Mouse (Mus musculus) liver, adult 2 months (tissue): ENCODE results near the gene Mien1. TPM values are rescaled to one million over a fixed set of nuclear protein-coding genes. Genes with fewer than 3 reads are reported as not detected.

Source experiments
- DNase-seq: peaks from one replicate; pipeline ENCODE4 v3.0.0-alpha.2; 2011; ENCODE audit warnings: low read depth, low spot score; ENCODE audit errors: extremely low read depth
- H3K27ac ChIP-seq: fragments of 200-500 bp; replicated peaks from 2 replicates; pipeline ENCODE4 v1.5.1; 2012; ENCODE audit warnings: low read depth, mild to moderate bottlenecking, control low read depth, inconsistent platforms, low read length; ENCODE audit not compliant: insufficient read depth
- H3K27me3 ChIP-seq: fragments of 200-500 bp; 2 replicates; pipeline ENCODE4 v1.6.1; 2012; ENCODE audit warnings: mild to moderate bottlenecking, moderate library complexity, low read length, inconsistent platforms; ENCODE audit not compliant: control insufficient read depth, insufficient read depth
- H3K36me3 ChIP-seq: fragments of 200-500 bp; 2 replicates; pipeline ENCODE4 v1.6.1; 2012; ENCODE audit warnings: low read length, inconsistent platforms; ENCODE audit not compliant: control insufficient read depth, insufficient read depth
- H3K4me1 ChIP-seq: fragments of 200-500 bp; 2 replicates; pipeline ENCODE4 v1.6.1; 2011; ENCODE audit warnings: low read length; ENCODE audit not compliant: control insufficient read depth, insufficient read depth
- H3K4me3 ChIP-seq: fragments of 200-500 bp; 2 replicates; pipeline ENCODE4 v1.5.1; 2011; ENCODE audit warnings: low read depth, mild to moderate bottlenecking, control low read depth, low read length, moderate library complexity; ENCODE audit not compliant: insufficient read depth
- H3K79me2 ChIP-seq: fragments of 200-500 bp; 2 replicates; pipeline ENCODE4 v1.6.1; 2012; ENCODE audit warnings: inconsistent platforms, mild to moderate bottlenecking, low read length, moderate library complexity; ENCODE audit not compliant: control insufficient read depth, insufficient read depth
- H3K9ac ChIP-seq: fragments of 200-500 bp; 2 replicates; pipeline ENCODE4 v1.6.1; 2012; ENCODE audit warnings: low read depth, mild to moderate bottlenecking, control low read depth, inconsistent platforms, low read length
- CTCF ChIP-seq: fragments of 200-500 bp; IDR thresholded peaks from 2 replicates; pipeline ENCODE4 v1.5.1; 2011; ENCODE audit warnings: low read depth, low read length, control low read depth
- POLR2A ChIP-seq: fragments of 200-500 bp; IDR thresholded peaks from 2 replicates; pipeline ENCODE4 v1.6.1; 2011; ENCODE audit warnings: low read length, control low read depth; ENCODE audit not compliant: insufficient read depth; ENCODE audit errors: extremely low read depth
- WGBS: fragments of 180-500 bp; shearing (Covaris S2); methylation state at CpG from one replicate; pipeline ENCODE4 v1.1.7; 2018; 5-methylcytosine and 5-hydroxymethylcytosine counted together
- polyA plus RNA-seq: library from polyadenylated mRNA; depleted of rRNA; stranded (reverse); fragments of >200 nt; gene quantifications from 2 replicates; pipeline ENCODE4 v1.2.3, GENCODE M21; 2012
- total RNA-seq: library from RNA; depleted of rRNA; stranded (reverse); fragments of >200 nt; gene quantifications from 2 replicates; pipeline ENCODE4 v1.2.3, GENCODE M21; 2014

Gene Mien1
- total and polyA plus RNA-seq, 2 experiments, result 62.8 to 75.0 TPM

DNA sequence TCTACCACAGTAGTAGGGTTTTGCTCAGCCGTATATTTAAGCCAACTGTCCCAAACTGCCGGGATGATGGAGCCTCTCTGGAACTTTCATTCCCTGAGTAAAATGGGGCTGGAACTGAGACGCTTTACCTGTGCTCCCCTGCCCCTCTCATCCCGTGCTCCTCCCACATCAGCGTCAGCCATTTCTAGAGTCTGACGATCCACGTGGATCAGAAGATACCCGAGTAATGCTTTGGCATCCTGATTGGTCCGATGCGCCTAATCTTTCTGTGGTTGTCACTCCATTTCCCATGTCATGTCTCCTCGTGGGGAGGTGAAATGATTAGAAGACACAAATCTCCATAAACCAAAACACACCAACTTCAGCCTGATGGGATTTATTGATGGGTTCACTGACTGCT, 36.2 kb upstream of the Mien1 start:
- Histone ChIP-seq H3K27me3 (peaks cover 3% of the 10 kb centered on the region; the same call in 1 of the 2 replicates), H3K4me3 (no peak overlapping the region), H3K9ac (no peak overlapping the region), H3K36me3 (no peaks in the 10 kb centered on the region), H3K27ac (no peak overlapping the region), H3K4me1 (no peaks in the 10 kb centered on the region), H3K79me2 (no peaks in the 10 kb centered on the region)
- DNase-seq, result no peak
- 90% methylated on average over 11 of the region's 11 CpGs for WGBS
- TF ChIP-seq CTCF (no peak), POLR2A (no peak)

DNA sequence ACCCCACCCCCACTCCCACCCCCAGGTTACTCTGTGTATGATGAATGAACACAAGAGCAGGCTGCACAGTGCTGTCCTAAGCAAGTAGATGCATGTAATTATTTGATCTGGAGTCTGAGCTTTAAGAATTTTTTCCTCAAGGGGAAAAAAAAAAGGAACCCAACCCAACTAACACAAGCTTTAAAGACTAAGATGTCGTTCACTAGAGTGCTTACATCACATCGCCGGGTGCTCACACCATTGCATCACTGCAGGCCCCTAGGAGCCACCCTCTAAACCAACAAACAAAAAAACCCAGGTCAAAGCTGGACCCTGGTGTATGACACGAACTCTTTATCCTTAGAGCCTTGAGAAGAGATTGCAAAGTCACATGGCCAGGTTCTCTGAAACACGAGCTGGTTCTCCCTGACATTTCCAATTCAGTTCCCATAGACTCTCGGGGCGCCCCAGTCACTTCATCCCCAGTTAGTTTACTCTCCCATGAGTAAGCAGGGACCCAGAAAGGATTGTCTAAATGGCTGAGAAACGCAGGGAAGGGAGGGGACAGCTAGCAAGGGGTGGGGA, 35.2 kb upstream of the Mien1 start:
- H3K27me3 ChIP-seq, result peaks cover 3% of the 10 kb centered on the region; the same call in 1 of the 2 replicates
- WGBS, result 32% methylated on average over 8 of the region's 8 CpGs
- H3K9ac ChIP-seq, result no peak overlapping the region
- H3K27ac ChIP-seq, result no peak overlapping the region
- no peak overlapping the region for H3K4me3 ChIP-seq
- no peak for DNase-seq
- H3K79me2 ChIP-seq, result no peaks in the 10 kb centered on the region
- no peak for TF ChIP-seq POLR2A
- TF ChIP-seq CTCF, result no peak
- H3K4me1 ChIP-seq, result no peaks in the 10 kb centered on the region
- no peaks in the 10 kb centered on the region for H3K36me3 ChIP-seq

DNA sequence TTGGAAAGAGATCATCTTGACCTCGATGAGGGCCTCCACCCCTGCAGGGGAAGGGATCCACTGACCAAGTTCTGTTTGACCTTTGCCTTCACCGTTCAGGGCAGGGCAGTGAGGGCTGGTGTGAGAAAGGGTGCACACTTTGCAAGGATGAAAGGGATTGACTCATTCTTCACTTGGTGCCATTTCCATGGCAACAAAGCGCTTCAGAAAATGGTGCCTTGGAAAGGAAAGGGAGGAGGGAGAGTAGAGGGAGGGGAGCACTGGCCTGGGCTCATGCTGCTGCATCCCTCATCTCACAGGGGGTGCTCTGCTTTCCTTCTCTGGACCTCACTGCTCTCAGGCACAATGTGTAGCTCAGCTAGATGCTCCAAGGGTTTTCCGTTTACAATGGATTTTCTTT, 33.9 kb upstream of the Mien1 start:
- Histone ChIP-seq H3K27ac (no peak overlapping the region), H3K4me1 (no peaks in the 10 kb centered on the region)
- 64% methylated on average over 4 of the region's 4 CpGs for WGBS

DNA sequence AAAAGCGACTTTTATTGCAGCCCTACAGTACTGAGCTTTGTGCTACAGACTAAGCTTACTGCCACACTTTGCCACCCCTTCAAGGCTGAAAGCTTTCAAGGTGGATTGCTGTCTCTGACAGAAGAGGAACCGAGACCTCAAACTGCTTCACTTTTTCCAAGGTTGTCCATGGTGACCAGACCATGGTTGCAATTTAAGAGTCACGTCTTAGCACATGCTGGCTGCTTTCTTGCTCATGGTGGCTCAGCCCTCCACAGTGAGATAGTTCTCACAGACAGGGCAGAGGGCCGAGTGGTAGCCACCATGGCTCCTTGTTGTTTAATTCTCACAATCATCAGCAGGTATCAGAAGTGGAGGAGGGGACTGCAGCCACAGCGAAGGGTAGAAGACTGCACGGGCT, 32.0 kb upstream of the Mien1 start:
- no peaks in the 10 kb centered on the region for H3K79me2 ChIP-seq
- H3K4me3 ChIP-seq, result no peak overlapping the region
- H3K27ac ChIP-seq, result no peak overlapping the region
- H3K36me3 ChIP-seq, result no peaks in the 10 kb centered on the region
- H3K4me1 ChIP-seq, result no peaks in the 10 kb centered on the region
- 73% methylated on average over 6 of the region's 6 CpGs for WGBS
- H3K9ac ChIP-seq, result no peak overlapping the region
- no peaks in the 10 kb centered on the region for H3K27me3 ChIP-seq
- TF ChIP-seq POLR2A, result no peak
- no peak for TF ChIP-seq CTCF
- no peak for DNase-seq

More for the DNA sequence above, 33.9 kb upstream of the Mien1 start:
- Histone ChIP-seq H3K4me3 (no peak overlapping the region), H3K9ac (no peak overlapping the region), H3K36me3 (no peaks in the 10 kb centered on the region), H3K79me2 (no peaks in the 10 kb centered on the region), H3K27me3 (peaks cover 3% of the 10 kb centered on the region; the same call in 1 of the 2 replicates)
- no peak for DNase-seq
- TF ChIP-seq POLR2A, result no peak
- TF ChIP-seq CTCF, result no peak

DNA sequence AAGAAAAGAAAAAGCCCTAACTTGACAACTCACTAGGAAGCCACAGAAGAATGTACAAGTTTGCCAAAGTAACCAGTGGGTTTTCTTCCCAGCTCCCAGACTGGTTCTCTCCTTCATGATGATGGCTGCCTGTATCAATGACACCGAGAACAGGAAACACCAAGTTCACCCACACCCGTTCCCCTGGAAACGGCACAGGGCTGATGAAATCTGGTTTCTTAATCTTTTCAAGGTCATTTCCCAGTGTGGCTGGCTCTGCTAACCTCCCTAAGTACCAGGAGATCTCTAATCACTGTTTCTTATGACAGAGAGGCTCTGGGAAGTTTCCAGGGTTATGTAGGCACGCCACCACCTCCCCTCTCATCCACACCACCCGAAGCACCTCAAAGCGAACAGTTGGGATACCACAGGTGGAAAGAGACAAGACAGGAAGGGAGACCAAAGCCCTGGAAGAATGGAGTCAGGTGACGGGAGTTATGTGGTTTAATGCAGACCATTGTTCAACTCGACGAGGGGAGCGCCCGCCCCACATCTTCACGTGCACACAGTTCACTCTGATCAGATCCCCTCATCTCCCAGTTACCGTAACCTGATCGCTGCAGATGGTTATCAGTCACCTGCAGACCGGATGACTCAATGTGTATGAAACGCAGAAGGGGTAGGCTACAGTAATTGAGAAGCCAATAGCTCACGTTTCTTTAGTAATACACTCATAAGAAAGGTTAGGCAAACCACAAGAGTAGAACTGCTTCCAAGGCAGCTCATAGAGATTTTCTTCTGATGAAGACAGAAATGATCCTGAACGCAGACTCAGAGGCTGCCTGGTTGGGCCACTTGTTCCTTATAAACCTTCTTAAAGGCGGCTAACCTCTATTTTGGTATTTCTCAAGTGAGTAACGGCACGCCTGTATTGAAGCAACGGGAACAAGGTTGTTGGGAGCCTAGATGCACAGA, 31.2 kb upstream of the Mien1 start:
- TF ChIP-seq POLR2A, result no peak
- no peak for TF ChIP-seq CTCF
- Histone ChIP-seq H3K36me3 (no peaks in the 10 kb centered on the region), H3K27ac (no peak overlapping the region), H3K9ac (no peak overlapping the region), H3K4me1 (no peaks in the 10 kb centered on the region), H3K27me3 (no peaks in the 10 kb centered on the region), H3K4me3 (no peak overlapping the region), H3K79me2 (no peaks in the 10 kb centered on the region)
- DNase-seq, result no peak
- WGBS, result 68% methylated on average over 22 of the region's 22 CpGs
